Mouse (Mus musculus) limb, embryonic 12.5 days (tissue): Measurements from ENCODE around the gene Olfr243. TPM values are rescaled to one million over a fixed set of nuclear protein-coding genes. Genes with fewer than 3 reads are reported as not detected.

ENCODE experiments used
- polyA plus RNA-seq: library from polyadenylated mRNA; unstranded; fragments of >200 nt; fragmentation: Nextera tagmentation; extraction: Ambion mirVana; gene quantifications from 2 replicates; pipeline ENCODE4 v1.2.1, GENCODE M21; 2016

Olfr243 gene
- polyA plus RNA-seq, 1 experiment from 2014 or later: not detected

Other genes with a start within 250 kb of the Olfr243 start
- not detected in 2 replicates for gene Olfr608, start 244.8 kb upstream of the Olfr243 start, polyA plus RNA-seq
- gene Olfr609, start 216.6 kb upstream of the Olfr243 start, polyA plus RNA-seq: not detected in 2 replicates
- not detected in 2 replicates for gene Olfr610, start 202.5 kb upstream of the Olfr243 start, polyA plus RNA-seq
- gene Olfr611, start 193.8 kb upstream of the Olfr243 start, polyA plus RNA-seq: not detected in 2 replicates
- gene Olfr612, start 172.0 kb upstream of the Olfr243 start, polyA plus RNA-seq: not detected in 2 replicates
- not detected in 2 replicates for gene Olfr613, start 166.6 kb upstream of the Olfr243 start, polyA plus RNA-seq
- not detected in 2 replicates for gene Olfr615, start 158.6 kb upstream of the Olfr243 start, polyA plus RNA-seq
- gene Olfr616, start 145.5 kb upstream of the Olfr243 start, polyA plus RNA-seq: not detected in 2 replicates
- gene Olfr617, start 141.6 kb upstream of the Olfr243 start, polyA plus RNA-seq: not detected in 2 replicates
- gene Olfr618, start 124.6 kb upstream of the Olfr243 start, polyA plus RNA-seq: not detected in 2 replicates
- gene Olfr619, start 114.1 kb upstream of the Olfr243 start, polyA plus RNA-seq: not detected in 2 replicates
- not detected in 2 replicates for gene Olfr620, start 102.1 kb upstream of the Olfr243 start, polyA plus RNA-seq
- gene Olfr622, start 72.0 kb upstream of the Olfr243 start, polyA plus RNA-seq: not detected in 2 replicates
- not detected in 2 replicates for gene Olfr623, start 51.0 kb upstream of the Olfr243 start, polyA plus RNA-seq
- gene Olfr624, start 43.5 kb upstream of the Olfr243 start, polyA plus RNA-seq: 0.06 and 0.11 TPM in 2 replicates
- gene Olfr625-ps1, start 32.0 kb upstream of the Olfr243 start, polyA plus RNA-seq: not detected in 2 replicates
- gene Olfr628, start 15.7 kb downstream of the Olfr243 start, polyA plus RNA-seq: not detected in 2 replicates
- not detected in 2 replicates for gene Olfr629, start 30.3 kb downstream of the Olfr243 start, polyA plus RNA-seq
- gene Olfr630, start 42.7 kb downstream of the Olfr243 start, polyA plus RNA-seq: not detected in 2 replicates
- gene Olfr69, start 56.9 kb downstream of the Olfr243 start, polyA plus RNA-seq: not detected in 2 replicates
- not detected in 2 replicates for gene Olfr68, start 65.0 kb downstream of the Olfr243 start, polyA plus RNA-seq
- not detected in 2 replicates for gene Olfr67, start 77.2 kb downstream of the Olfr243 start, polyA plus RNA-seq
- 836 and 850 TPM in 2 replicates for gene Hbb-bt, start 99.3 kb downstream of the Olfr243 start, polyA plus RNA-seq
- gene Hbb-bs, start 113.4 kb downstream of the Olfr243 start, polyA plus RNA-seq: 651 and 737 TPM in 2 replicates
- gene Hbb-bh2, start 125.8 kb downstream of the Olfr243 start, polyA plus RNA-seq: not detected in 2 replicates
- 615 and 622 TPM in 2 replicates for gene Hbb-bh1, start 128.5 kb downstream of the Olfr243 start, polyA plus RNA-seq
- gene Hbb-y, start 138.5 kb downstream of the Olfr243 start, polyA plus RNA-seq: 8,935 and 9,118 TPM in 2 replicates
- gene Olfr66, start 171.6 kb downstream of the Olfr243 start, polyA plus RNA-seq: not detected in 2 replicates
- not detected in 2 replicates for gene Olfr64, start 179.8 kb downstream of the Olfr243 start, polyA plus RNA-seq
- gene Olfr65, start 188.8 kb downstream of the Olfr243 start, polyA plus RNA-seq: not detected in 2 replicates
- not detected in 2 replicates for gene Olfr631, start 214.2 kb downstream of the Olfr243 start, polyA plus RNA-seq
- not detected in 2 replicates for gene Olfr632, start 219.7 kb downstream of the Olfr243 start, polyA plus RNA-seq
- not detected in 2 replicates for gene Olfr633, start 229.8 kb downstream of the Olfr243 start, polyA plus RNA-seq